In the genomic region with DNA sequence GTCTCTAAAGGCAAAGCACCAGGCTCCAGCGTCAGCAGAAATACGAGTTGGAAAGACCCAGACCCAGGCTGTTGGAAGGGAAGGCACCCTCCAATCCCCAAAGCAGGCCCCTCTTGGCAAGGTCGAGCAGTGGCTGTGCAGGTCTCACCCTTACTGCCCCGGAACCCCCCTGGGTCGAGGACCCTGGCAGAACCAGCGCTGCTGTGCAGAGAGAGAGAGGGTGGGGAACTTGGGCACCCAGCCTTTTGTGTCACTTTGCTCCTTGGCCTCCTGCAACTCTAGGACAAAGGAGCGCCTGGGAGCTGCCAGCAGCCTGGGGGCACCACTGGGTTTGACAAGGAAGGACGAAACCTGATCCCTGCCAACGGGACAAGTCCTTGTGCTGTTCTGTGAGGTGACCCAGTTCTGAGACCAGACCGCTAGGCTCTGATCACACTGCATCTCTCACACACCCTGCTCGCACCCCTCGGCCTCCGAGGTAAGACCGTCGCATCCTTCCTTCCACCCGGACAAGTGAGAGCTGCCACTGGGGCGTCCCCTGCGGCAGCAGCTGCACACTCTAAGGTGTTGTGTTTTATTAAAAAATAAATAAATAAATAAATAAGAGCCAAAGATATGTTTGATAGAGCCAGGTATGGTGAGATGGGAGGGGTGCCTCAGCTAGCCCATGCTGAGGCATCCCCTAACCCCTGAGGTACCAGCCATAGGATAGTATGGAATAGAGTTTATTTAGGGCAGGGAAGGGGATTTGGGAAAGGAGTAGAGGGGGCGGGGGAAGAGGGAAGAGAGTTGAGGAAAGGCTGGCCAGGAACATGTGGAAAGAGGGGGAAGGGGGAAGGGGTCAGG, we compare ENCODE assay signal across 8 mouse cellular contexts.
DNase-seq lines count a peak whose midpoint lies in the region; ATAC-seq and TF ChIP-seq lines count a peak whose summit lies in the region.

No protein-coding gene starts in this region.

- no peak overlapping the region for H3ac ChIP-seq in myocyte (ENCODE audit: control insufficient read depth, insufficient read length)

- 45% methylated on average over 19 of the region's 19 CpGs for WGBS in intestine, postnatal 0 days
- WGBS in liver, embryonic 15.5 days (ENCODE audit: insufficient replicate concordance): 19% methylated on average over 18 of the region's 19 CpGs

- H3K4me3 ChIP-seq in intestine, postnatal 0 days (ENCODE audit: low read depth, low read length): no peak overlapping the region
- no peak overlapping the region for H3K4me3 ChIP-seq in liver, embryonic 15.5 days (replicated peaks)
- H3K4me3 ChIP-seq in myocyte: no peak overlapping the region

- H3K36me3 ChIP-seq in intestine, postnatal 0 days (ENCODE audit: control insufficient read depth, insufficient read depth): no peaks in the 10 kb centered on the region
- H3K36me3 ChIP-seq in liver, embryonic 15.5 days (replicated peaks): no peaks in the 10 kb centered on the region
- no peaks in the 10 kb centered on the region for H3K36me3 ChIP-seq in myocyte (ENCODE audit: control insufficient read depth, insufficient read depth)

- H3K27me3 ChIP-seq in intestine, postnatal 0 days (replicated peaks; ENCODE audit: control insufficient read depth, insufficient read depth, low read length): no peaks in the 10 kb centered on the region
- H3K27me3 ChIP-seq in liver, embryonic 15.5 days: peaks cover 3% of the 10 kb centered on the region; the same call in 1 of the 2 replicates
- H3K27me3 ChIP-seq in myocyte (ENCODE audit: control insufficient read depth, insufficient read depth, insufficient read length): no peaks in the 10 kb centered on the region

- peak overlapping the region; percentile 31; the same call in 1 of the 2 replicates for H3K9ac ChIP-seq in intestine, postnatal 0 days (ENCODE audit: low read depth, low read length)
- H3K9ac ChIP-seq in liver, embryonic 15.5 days: no peak overlapping the region

- H3K4me1 ChIP-seq in intestine, postnatal 0 days (replicated peaks; ENCODE audit: control insufficient read depth, insufficient read depth, low read length): no peaks in the 10 kb centered on the region; the same call in 1 of the 2 replicates
- H3K4me1 ChIP-seq in liver, embryonic 15.5 days (replicated peaks): peaks cover 9% of the 10 kb centered on the region; the same call in 1 of the 2 replicates

- peak overlapping the region; percentile 57 for H3K27ac ChIP-seq in intestine, postnatal 0 days (ENCODE audit: low read depth, low read length)
- H3K27ac ChIP-seq in liver, embryonic 15.5 days (replicated peaks): peak overlapping the region; percentile 62

- DNase-seq in left cerebral cortex, postnatal 36 days (ENCODE audit: low spot score in 2 of 2): peak; percentile 13 to 22
- no peak for DNase-seq in left cerebral cortex, adult 18-20 months (ENCODE audit: low spot score in 2 of 2)
- DNase-seq in heart, adult 18-20 months: peak; percentile 74 to 83
- DNase-seq in urinary bladder, postnatal 10 days (ENCODE audit: low spot score): no peak

- peak; percentile 45 for TF ChIP-seq CTCF in intestine, postnatal 0 days (IDR thresholded peaks at IDR 0.05; ENCODE audit: low read depth)

- no peaks in the 10 kb centered on the region for H3K79me2 ChIP-seq in myocyte (ENCODE audit: control insufficient read depth, insufficient read depth)

- H3K9me3 ChIP-seq in intestine, postnatal 0 days (ENCODE audit: control insufficient read depth): no peaks in the 10 kb centered on the region
- no peaks in the 10 kb centered on the region for H3K9me3 ChIP-seq in liver, embryonic 15.5 days (replicated peaks)

- intact Hi-C loops in left cerebral cortex, postnatal 36 days (cut with DNase I): no loop called here

- peak overlapping the region; percentile 30; the same call in 1 of the 2 replicates for H3K4me2 ChIP-seq in intestine, postnatal 0 days (replicated peaks; ENCODE audit: low read depth)
- peak overlapping the region; percentile 13 for H3K4me2 ChIP-seq in liver, embryonic 15.5 days
- peak overlapping the region; percentile 9 for H3K4me2 ChIP-seq in myocyte (ENCODE audit: low read depth)

- TF ChIP-seq POLR2A in myocyte (IDR thresholded peaks at IDR 0.05; ENCODE audit: insufficient read length, low read depth): no peak

- ATAC-seq in common myeloid progenitor, adult 5-6 weeks (replicated peaks; ENCODE audit: low read depth, poor library complexity, severe bottlenecking): peak; percentile 33
- peak; percentile 25 for ATAC-seq in intestine, postnatal 0 days
- 0 out of 2 replicates have a peak, but pooled peaks have one; percentile 12 for ATAC-seq in liver, embryonic 15.5 days (ENCODE audit: insufficient read depth)

TF ChIP-seq in myocyte, 11 proteins besides CTCF, POLR2A, EP300 and RAD21:
- TF ChIP-seq TCF3 (IDR thresholded peaks at IDR 0.05; ENCODE audit: insufficient read length, low read depth) (no peak), REST (IDR thresholded peaks at IDR 0.05; ENCODE audit: insufficient read depth, insufficient read length) (no peak)
TF ChIP-seq in myocyte: peak in this region for 0.

Comparison
In these comparisons a context has a peak if more than half of its experiments do, and no peak if none do; other contexts are left out.
1. DNase-seq: peak in left cerebral cortex, postnatal 36 days (2 of 2) and heart, adult 18-20 months (2 of 2); none in left cerebral cortex, adult 18-20 months (0 of 2) and urinary bladder, postnatal 10 days (single experiment).
2. Peak in every context shown above with its lines, with median percentiles within 50 percentile points of each other: ATAC-seq and H3K4me2 ChIP-seq.